In genomic region chr7:98901120-98901519, GRCm38 (mm10) we compare ENCODE assay signal across 12 mouse cellular contexts.
DNase-seq lines count a peak whose midpoint lies in the region; TF ChIP-seq lines count a peak whose summit lies in the region.
"Had no signal": no experiment of that assay in that cellular context is flagged by ENCODE, and none has a peak within 500 bp of the region (broad histone marks: within the 10 kb centered on the region; RNA-seq: fewer than 3 reads in every experiment).

No protein-coding gene starts in this region.

- peak; percentile 31; the same call in 1 of the 2 replicates for TF ChIP-seq CTCF in kidney, adult 2 months (conservative IDR thresholded peaks at IDR 0.05; ENCODE audit: insufficient read depth, insufficient read length, low read depth, low read length)
- TF ChIP-seq CTCF in thymus, adult 2 months (IDR thresholded peaks at IDR 0.05; ENCODE audit: borderline replicate concordance, control insufficient read depth, extremely low read depth, insufficient read depth, low read length, poor library complexity), result 0 out of 2 replicates have a peak, but pooled peaks have one; percentile 21

- H3K4me3 ChIP-seq in kidney, adult 2 months (ENCODE audit: insufficient read depth, low read depth, low read length), result no peak overlapping the region
- H3K4me3 ChIP-seq in thymus, adult 2 months (ENCODE audit: control insufficient read depth, insufficient read depth, low read length), result no peak overlapping the region
- H3K4me3 ChIP-seq: heart, embryonic 13.5 days; limb, embryonic 12.5 days had no signal

- no peak for DNase-seq in kidney, adult 2 months
- no peak for DNase-seq in kidney, adult 8-10 months
- peak; percentile 13 for DNase-seq in thymus, adult 2 months
- DNase-seq in thymus, postnatal 0 days (ENCODE audit: low spot score), result no peak
- DNase-seq in R1 (ENCODE audit: low read depth, low spot score), result peak; percentile 44
- peak; percentile 39 for DNase-seq in splenic B cell, adult 2 months (ENCODE audit: low read depth, low spot score)
- no peak for DNase-seq in frontal cortex, postnatal 25 days (ENCODE audit: low spot score in 2 of 2)
- no peak for DNase-seq in embryo, embryonic 10.5 days (ENCODE audit: low spot score)
- DNase-seq: cerebellum, postnatal 36 days; spleen, adult 18-20 months had no signal

- no peaks in the 10 kb centered on the region for H3K27me3 ChIP-seq in kidney, adult 2 months (replicated peaks; ENCODE audit: control insufficient read depth, insufficient read depth, low read length)
- H3K27me3 ChIP-seq in thymus, adult 2 months (ENCODE audit: control insufficient read depth, insufficient read depth, low read length), result no peaks in the 10 kb centered on the region
- no peaks in the 10 kb centered on the region for H3K27me3 ChIP-seq in splenic B cell, adult 2 months (ENCODE audit: control insufficient read depth, insufficient read depth, low read length, poor library complexity, severe bottlenecking)
- H3K27me3 ChIP-seq: heart, embryonic 13.5 days had no signal

- peaks cover 12% of the 10 kb centered on the region for H3K4me1 ChIP-seq in kidney, adult 2 months (ENCODE audit: control insufficient read depth, insufficient read depth, low read length)
- H3K4me1 ChIP-seq in thymus, adult 2 months (replicated peaks; ENCODE audit: control insufficient read depth, insufficient read depth, low read length), result no peaks in the 10 kb centered on the region

- 98% methylated on average over 1 of the region's 1 CpGs for WGBS in kidney, adult 2 months
- WGBS in thymus, adult 2 months, result 100% methylated on average over 1 of the region's 1 CpGs

- H3K27ac ChIP-seq in kidney, adult 2 months (ENCODE audit: insufficient read depth, low read depth, low read length), result no peak overlapping the region
- no peak overlapping the region for H3K27ac ChIP-seq in thymus, adult 2 months (ENCODE audit: control insufficient read depth, insufficient read depth, low read length)
- H3K27ac ChIP-seq: limb, embryonic 12.5 days had no signal

- TF ChIP-seq POLR2A in kidney, adult 2 months (IDR thresholded peaks at IDR 0.05; ENCODE audit: low read depth, low read length), result no peak
- no peak for TF ChIP-seq POLR2A in thymus, adult 2 months (IDR thresholded peaks at IDR 0.05; ENCODE audit: control insufficient read depth, extremely low read depth, insufficient read depth, low read length, poor library complexity)

- no peaks in the 10 kb centered on the region for H3K36me3 ChIP-seq in kidney, adult 2 months (ENCODE audit: control insufficient read depth, insufficient read depth, low read length)
- no peaks in the 10 kb centered on the region; the same call in 1 of the 2 replicates for H3K36me3 ChIP-seq in thymus, adult 2 months (ENCODE audit: control insufficient read depth, insufficient read depth, low read length)
- peaks cover 13% of the 10 kb centered on the region for H3K36me3 ChIP-seq in splenic B cell, adult 2 months (ENCODE audit: control insufficient read depth, insufficient read depth, low read length, poor library complexity, severe bottlenecking)

Comparison
In these comparisons a context has a peak if more than half of its experiments do, and no peak if none do; other contexts are left out.
1. DNase-seq: peak in thymus, adult 2 months (single experiment), R1 (single experiment) and splenic B cell, adult 2 months (single experiment); none in kidney, adult 2 months (single experiment), kidney, adult 8-10 months (0 of 2), thymus, postnatal 0 days (single experiment), frontal cortex, postnatal 25 days (0 of 2) and embryo, embryonic 10.5 days (single experiment).